Mouse (Mus musculus): ENCODE measurements around the gene H2-K1. TPM values are rescaled to one million over a fixed set of nuclear protein-coding genes. Genes with fewer than 3 reads are reported as not detected.
"Not testable (repeated sequence)": the region's sequence is repeated elsewhere in the genome, so short reads cannot be mapped to it uniquely, and the experiment has no call there.

Gene H2-K1
- polyA plus RNA-seq, 1 experiment from 2014 or later = 27.1 TPM

GRCm38 (mm10) chr17:34024861-34025755, 25.0 kb upstream of the H2-K1 start:
- peak overlapping the region; percentile 74 for H3K4me3 ChIP-seq
- WGBS = under 1% methylated on average over 57 of the region's 57 CpGs
- no peaks in the 10 kb centered on the region for H3K27me3 ChIP-seq (ENCODE audit: insufficient read depth, poor library complexity, severe bottlenecking)
- peaks cover 31% of the 10 kb centered on the region for H3K9me3 ChIP-seq
- peak overlapping the region; percentile 98 for H3K27ac ChIP-seq
- DNase-seq (ENCODE audit: low spot score) = peak; percentile 90
- peaks cover 72% of the 10 kb centered on the region for H3K4me1 ChIP-seq (replicated peaks)
- peaks cover 61% of the 10 kb centered on the region for H3K36me3 ChIP-seq

- WGBS = under 1% methylated on average over 57 of the region's 58 CpGs
- Histone ChIP-seq H3K4me1 (replicated peaks) (peaks cover 65% of the 10 kb centered on the region), H3K9me3 (peaks cover 38% of the 10 kb centered on the region), H3K27me3 (ENCODE audit: insufficient read depth, poor library complexity, severe bottlenecking) (no peaks in the 10 kb centered on the region), H3K4me3 (peak within 1 kb of the TSS; percentile 74), H3K36me3 (peaks cover 61% of the 10 kb centered on the region), H3K27ac (peak within 1 kb of the TSS; percentile 98)
- peak; percentile 94 for DNase-seq (ENCODE audit: low spot score)
Measured at GRCm38 (mm10) chr17:34024317-34024821, 24.2 kb upstream of the H2-K1 start, which contains the start of gene Ring1. Gene Ring1 (minus strand): TSS chr17:34024680.

GRCm38 (mm10) chr17:34023678-34024077, 23.5 kb upstream of the H2-K1 start:
- WGBS = 70% methylated on average over 9 of the region's 9 CpGs
- peaks cover 59% of the 10 kb centered on the region for H3K36me3 ChIP-seq

GRCm38 (mm10) chr17:34022987-34023386, 22.8 kb upstream of the H2-K1 start:
- 94% methylated on average over 20 of the region's 20 CpGs for WGBS
- peak overlapping the region; percentile 74 for H3K4me3 ChIP-seq
- H3K4me1 ChIP-seq (replicated peaks) = peaks cover 51% of the 10 kb centered on the region
- H3K9me3 ChIP-seq = peaks cover 43% of the 10 kb centered on the region
- H3K27ac ChIP-seq = peak overlapping the region; percentile 98; the same call in 1 of the 2 replicates
- H3K27me3 ChIP-seq (ENCODE audit: insufficient read depth, poor library complexity, severe bottlenecking) = no peaks in the 10 kb centered on the region
- no peak for DNase-seq (ENCODE audit: low spot score)
- peaks cover 54% of the 10 kb centered on the region for H3K36me3 ChIP-seq

More at GRCm38 (mm10) chr17:34023678-34024077, 23.5 kb upstream of the H2-K1 start:
- Histone ChIP-seq H3K4me3 (peak overlapping the region; percentile 74), H3K27me3 (ENCODE audit: insufficient read depth, poor library complexity, severe bottlenecking) (no peaks in the 10 kb centered on the region), H3K9me3 (peaks cover 43% of the 10 kb centered on the region), H3K4me1 (replicated peaks) (peaks cover 58% of the 10 kb centered on the region), H3K27ac (peak overlapping the region; percentile 98)
- DNase-seq (ENCODE audit: low spot score) = no peak

- H3K27ac ChIP-seq = 0 out of 2 replicates have a peak overlapping the region, but pooled peaks have one; percentile 56
- peaks cover 52% of the 10 kb centered on the region for H3K36me3 ChIP-seq
Measured at GRCm38 (mm10) chr17:34022414-34022783, 22.3 kb upstream of the H2-K1 start.

GRCm38 (mm10) chr17:34021539-34022413, 21.6 kb upstream of the H2-K1 start:
- Histone ChIP-seq H3K9me3 (peaks cover 43% of the 10 kb centered on the region), H3K4me1 (replicated peaks) (peaks cover 39% of the 10 kb centered on the region), H3K27ac (0 out of 2 replicates have a peak overlapping the region, but pooled peaks have one; percentile 56), H3K4me3 (peak overlapping the region; percentile 74), H3K36me3 (peaks cover 55% of the 10 kb centered on the region), H3K27me3 (ENCODE audit: insufficient read depth, poor library complexity, severe bottlenecking) (no peaks in the 10 kb centered on the region)
- 96% methylated on average over 23 of the region's 23 CpGs for WGBS
- no peak for DNase-seq (ENCODE audit: low spot score)

More at GRCm38 (mm10) chr17:34022414-34022783, 22.3 kb upstream of the H2-K1 start:
- H3K27me3 ChIP-seq (ENCODE audit: insufficient read depth, poor library complexity, severe bottlenecking) = no peaks in the 10 kb centered on the region
- H3K9me3 ChIP-seq = peaks cover 43% of the 10 kb centered on the region
- no peak for DNase-seq (ENCODE audit: low spot score)
- WGBS = 95% methylated on average over 14 of the region's 14 CpGs
- peak overlapping the region; percentile 74; the same call in 1 of the 2 replicates for H3K4me3 ChIP-seq
- peaks cover 45% of the 10 kb centered on the region for H3K4me1 ChIP-seq (replicated peaks)

- 94% methylated on average over 8 of the region's 8 CpGs for WGBS
- Histone ChIP-seq H3K9me3 (peaks cover 18% of the 10 kb centered on the region), H3K4me3 (no peak overlapping the region), H3K36me3 (peaks cover 43% of the 10 kb centered on the region), H3K27me3 (ENCODE audit: insufficient read depth, poor library complexity, severe bottlenecking) (no peaks in the 10 kb centered on the region), H3K4me1 (replicated peaks) (no peaks in the 10 kb centered on the region), H3K27ac (no peak overlapping the region)
- DNase-seq (ENCODE audit: low spot score) = no peak
Measured at GRCm38 (mm10) chr17:34013436-34013835, 13.3 kb upstream of the H2-K1 start.

- Histone ChIP-seq H3K27ac (no peak overlapping the region), H3K27me3 (ENCODE audit: insufficient read depth, poor library complexity, severe bottlenecking) (0 out of 2 replicates have a peak, but pooled peaks cover 4% of the 10 kb centered on the region), H3K9me3 (peaks cover 13% of the 10 kb centered on the region), H3K36me3 (peaks cover 21% of the 10 kb centered on the region), H3K4me1 (replicated peaks) (no peaks in the 10 kb centered on the region), H3K4me3 (no peak overlapping the region)
- WGBS = 71% methylated on average over 5 of the region's 5 CpGs
- DNase-seq (ENCODE audit: low spot score) = no peak
Measured at GRCm38 (mm10) chr17:34010156-34010555, 10.0 kb upstream of the H2-K1 start.

GRCm38 (mm10) chr17:34006570-34006969, 6.4 kb upstream of the H2-K1 start:
- 0 out of 2 replicates have a peak, but pooled peaks cover 2% of the 10 kb centered on the region for H3K4me1 ChIP-seq (replicated peaks)
- 65% methylated on average over 2 of the region's 2 CpGs for WGBS
- no peaks in the 10 kb centered on the region for H3K36me3 ChIP-seq
- H3K27me3 ChIP-seq (ENCODE audit: insufficient read depth, poor library complexity, severe bottlenecking) = peaks cover 13% of the 10 kb centered on the region
- H3K9me3 ChIP-seq = 0 out of 2 replicates have a peak, but pooled peaks cover 3% of the 10 kb centered on the region
- no peak for DNase-seq (ENCODE audit: low spot score)
- no peak overlapping the region for H3K27ac ChIP-seq
- H3K4me3 ChIP-seq = no peak overlapping the region

- Histone ChIP-seq H3K4me1 (replicated peaks) (peaks cover 19% of the 10 kb centered on the region), H3K9me3 (0 out of 2 replicates have a peak, but pooled peaks cover 3% of the 10 kb centered on the region), H3K27me3 (ENCODE audit: insufficient read depth, poor library complexity, severe bottlenecking) (peaks cover 45% of the 10 kb centered on the region), H3K27ac (no peak overlapping the region), H3K36me3 (no peaks in the 10 kb centered on the region), H3K4me3 (no peak overlapping the region)
- WGBS = 6% methylated on average over 5 of the region's 5 CpGs
- DNase-seq (ENCODE audit: low spot score) = peak; percentile 68
Measured at GRCm38 (mm10) chr17:34003426-34003825, 3.3 kb upstream of the H2-K1 start.

- 70% methylated on average over 2 of the region's 2 CpGs for WGBS
- Histone ChIP-seq H3K27me3 (ENCODE audit: insufficient read depth, poor library complexity, severe bottlenecking) (peaks cover 60% of the 10 kb centered on the region), H3K4me1 (replicated peaks) (peaks cover 19% of the 10 kb centered on the region), H3K4me3 (peak overlapping the region; percentile 74; the same call in 1 of the 2 replicates)
- H3K9me3 ChIP-seq; H3K27ac ChIP-seq; DNase-seq (ENCODE audit: low spot score); H3K36me3 ChIP-seq: not testable (repeated sequence)
Measured at GRCm38 (mm10) chr17:34000796-34001195, 649 bp upstream of the H2-K1 start.

Data from hindbrain, embryonic 10.5 days (tissue).